ENCODE assay signal across 29 mouse cellular contexts in genomic region chr8:128397441-128397840, GRCm38 (mm10). TPM values are rescaled to one million over a fixed set of nuclear protein-coding genes. Genes with fewer than 3 reads are reported as not detected.
DNase-seq lines count a peak whose midpoint lies in the region; ATAC-seq and TF ChIP-seq lines count a peak whose summit lies in the region.
"Had no signal": no experiment of that assay in that cellular context is flagged by ENCODE, and none has a peak within 500 bp of the region (broad histone marks: within the 10 kb centered on the region; RNA-seq: fewer than 3 reads in every experiment).

No protein-coding gene starts in this region.

- TF ChIP-seq CTCF in layer of hippocampus, adult 2 months (conservative IDR thresholded peaks at IDR 0.05) = no peak

- H3K27me3 ChIP-seq in limb, embryonic 10.5 days (ENCODE audit: low read depth, poor library complexity, severe bottlenecking) = no peaks in the 10 kb centered on the region
- H3K27me3 ChIP-seq: embryonic facial prominence, embryonic 15.5 days; forebrain, embryonic 13.5 days; intestine, embryonic 15.5 days; liver, embryonic 15.5 days; neural tube, embryonic 12.5 days had no signal

- H3K4me1 ChIP-seq in limb, embryonic 10.5 days = peaks cover 80% of the 10 kb centered on the region
- H3K4me1 ChIP-seq: intestine, embryonic 15.5 days; liver, embryonic 15.5 days had no signal

- peak overlapping the region; percentile 76 for H3K27ac ChIP-seq in layer of hippocampus, adult 2 months
- peak overlapping the region; percentile 77 for H3K27ac ChIP-seq in limb, embryonic 10.5 days
- H3K27ac ChIP-seq: embryonic facial prominence, embryonic 15.5 days; forebrain, embryonic 13.5 days; hindbrain, postnatal 0 days; intestine, embryonic 15.5 days; liver, embryonic 15.5 days; midbrain, embryonic 10.5 days; neural tube, embryonic 12.5 days; stomach, postnatal 0 days had no signal

- DNase-seq in layer of hippocampus, adult 2 months (ENCODE audit: low spot score in 2 of 2) = no peak
- no peak for DNase-seq in layer of hippocampus, postnatal 25 days (ENCODE audit: extremely low spot score in 1 of 2, low spot score in 1 of 2)
- peak; percentile 31 for DNase-seq in embryo, embryonic 9.5 days (ENCODE audit: extremely low spot score)
- DNase-seq in limb, embryonic 10.5 days (ENCODE audit: low spot score) = peak; percentile 35
- no peak for DNase-seq in kidney, adult 18-20 months
- DNase-seq: adrenal gland, adult 2 months; adrenal gland, postnatal 36 days; B cell, adult 2 months; cerebellum, adult 2 months; cerebellum, postnatal 14 days; gastrocnemius, postnatal 25 days; kidney, adult 8-10 months; kidney, postnatal 14 days; lung, embryonic 14.5 days; right cerebral cortex, adult 18-20 months; spleen, adult 18-20 months; thymus, adult 18-20 months; thymus, postnatal 4 days had no signal

- 28% methylated on average over 3 of the region's 3 CpGs for WGBS in limb, embryonic 10.5 days

- H3K4me3 ChIP-seq in layer of hippocampus, adult 2 months = no peak overlapping the region
- H3K4me3 ChIP-seq in limb, embryonic 10.5 days = peak overlapping the region; percentile 10; the same call in 1 of the 2 replicates
- H3K4me3 ChIP-seq: embryonic facial prominence, embryonic 15.5 days; forebrain, embryonic 13.5 days; intestine, embryonic 15.5 days; liver, embryonic 15.5 days; midbrain, embryonic 10.5 days; myocyte; neural tube, embryonic 12.5 days had no signal

- no peaks in the 10 kb centered on the region for H3K9me3 ChIP-seq in limb, embryonic 10.5 days (replicated peaks)
- H3K9me3 ChIP-seq: embryonic facial prominence, embryonic 15.5 days; forebrain, embryonic 13.5 days; intestine, embryonic 15.5 days; liver, embryonic 15.5 days; midbrain, embryonic 10.5 days; neural tube, embryonic 12.5 days had no signal

- ATAC-seq in erythroid progenitor cell, adult 5-6 weeks (replicated peaks; ENCODE audit: low FRiP score, poor library complexity, severe bottlenecking) = no peak
- ATAC-seq: activated CD4-positive, CD25-positive, alpha-beta regulatory T cell, adult 4 months; forebrain, embryonic 13.5 days; hindbrain, postnatal 0 days; intestine, embryonic 15.5 days had no signal

- no peaks in the 10 kb centered on the region for H3K36me3 ChIP-seq in limb, embryonic 10.5 days
- H3K36me3 ChIP-seq: embryonic facial prominence, embryonic 15.5 days; intestine, embryonic 15.5 days; liver, embryonic 15.5 days; midbrain, embryonic 10.5 days; neural tube, embryonic 12.5 days had no signal

RNA-seq across cellular contexts. Expression of gene Nrp1, which starts 39.0 kb away (rescaled TPM):
- total RNA-seq in layer of hippocampus, adult 2 months (2021) = 100 to 1,000 TPM in 1 of 2 experiments, 10 to 100 TPM in 1; 98.8 to 106 TPM
- 100 to 1,000 TPM in 1 of 2 experiments, 10 to 100 TPM in 1; 96.2 to 111 TPM for total RNA-seq in layer of hippocampus, postnatal 25 days (2021)
- 45.6 and 62.6 TPM in 2 replicates for polyA plus RNA-seq in limb, embryonic 10.5 days (2016; fragmentation: Nextera tagmentation; extraction: Ambion mirVana)
- 1.4 and 3.4 TPM in 2 replicates for total RNA-seq in erythroid progenitor cell, adult 5-6 weeks (2015; ENCODE audit: low replicate concordance)
- total RNA-seq in erythroid progenitor cell, adult 5-6 weeks (2017; ENCODE audit: low replicate concordance) = 2.0 and 4.4 TPM in 2 replicates

Comparison
In these comparisons a context has a peak if more than half of its experiments do, and no peak if none do; other contexts are left out.
1. DNase-seq: peak in embryo, embryonic 9.5 days (single experiment) and limb, embryonic 10.5 days (single experiment); none in layer of hippocampus, adult 2 months (0 of 2), layer of hippocampus, postnatal 25 days (0 of 2) and kidney, adult 18-20 months (single experiment).
2. RNA of gene Nrp1, which starts 39.0 kb away (total RNA-seq): 96.2 to 111 TPM in layer of hippocampus, postnatal 25 days and 98.8 to 106 TPM in layer of hippocampus, adult 2 months; 1.4 to 4.4 TPM in erythroid progenitor cell, adult 5-6 weeks; every median in the first group is over 10 times any median in the second.